Mouse (Mus musculus): ENCODE results near the gene Tsnaxip1. TPM values are rescaled to one million over a fixed set of nuclear protein-coding genes. Genes with fewer than 3 reads are reported as not detected.

The Tsnaxip1 gene
- total RNA-seq, 1 experiment from 2014 or later, result not detected

DNA sequence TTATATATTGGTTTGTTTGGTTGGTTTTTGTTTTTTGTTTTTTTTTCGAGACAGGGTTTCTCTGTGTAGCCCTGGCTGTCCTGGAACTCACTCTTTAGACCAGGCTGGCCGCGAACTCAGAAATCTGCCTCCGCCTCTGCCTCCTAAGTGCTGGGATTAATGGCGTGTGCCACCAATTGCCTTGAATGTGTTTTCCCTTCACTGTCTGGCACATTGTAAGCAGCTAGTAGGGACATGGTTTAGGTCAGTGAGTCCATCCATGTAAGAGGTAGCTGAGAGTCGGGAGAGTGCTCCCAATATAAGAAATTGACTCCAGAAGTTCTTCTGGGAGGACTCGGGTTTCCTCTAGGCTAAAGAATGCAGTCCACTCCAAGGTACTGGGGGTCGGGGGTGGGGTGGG, 26.8 kb downstream of the Tsnaxip1 start:
- no peak for ATAC-seq (replicated peaks in 1 of 2; ENCODE audit: insufficient read depth in 1 of 2, low FRiP score in 2 of 2, low TSS enrichment in 1 of 2, low read depth in 1 of 2, poor library complexity in 2 of 2, severe bottlenecking in 2 of 2)

- peak; percentile 77 to 84 for ATAC-seq (replicated peaks in 1 of 2; ENCODE audit: insufficient read depth in 1 of 2, low FRiP score in 2 of 2, low TSS enrichment in 1 of 2, low read depth in 1 of 2, poor library complexity in 2 of 2, severe bottlenecking in 2 of 2)
Measured at GRCm38 (mm10) chr8:105854715-105855216, 27.2 kb downstream of the Tsnaxip1 start, which contains the start of gene Thap11. TSS of gene Thap11 (plus strand) at chr8:105855132.

DNA sequence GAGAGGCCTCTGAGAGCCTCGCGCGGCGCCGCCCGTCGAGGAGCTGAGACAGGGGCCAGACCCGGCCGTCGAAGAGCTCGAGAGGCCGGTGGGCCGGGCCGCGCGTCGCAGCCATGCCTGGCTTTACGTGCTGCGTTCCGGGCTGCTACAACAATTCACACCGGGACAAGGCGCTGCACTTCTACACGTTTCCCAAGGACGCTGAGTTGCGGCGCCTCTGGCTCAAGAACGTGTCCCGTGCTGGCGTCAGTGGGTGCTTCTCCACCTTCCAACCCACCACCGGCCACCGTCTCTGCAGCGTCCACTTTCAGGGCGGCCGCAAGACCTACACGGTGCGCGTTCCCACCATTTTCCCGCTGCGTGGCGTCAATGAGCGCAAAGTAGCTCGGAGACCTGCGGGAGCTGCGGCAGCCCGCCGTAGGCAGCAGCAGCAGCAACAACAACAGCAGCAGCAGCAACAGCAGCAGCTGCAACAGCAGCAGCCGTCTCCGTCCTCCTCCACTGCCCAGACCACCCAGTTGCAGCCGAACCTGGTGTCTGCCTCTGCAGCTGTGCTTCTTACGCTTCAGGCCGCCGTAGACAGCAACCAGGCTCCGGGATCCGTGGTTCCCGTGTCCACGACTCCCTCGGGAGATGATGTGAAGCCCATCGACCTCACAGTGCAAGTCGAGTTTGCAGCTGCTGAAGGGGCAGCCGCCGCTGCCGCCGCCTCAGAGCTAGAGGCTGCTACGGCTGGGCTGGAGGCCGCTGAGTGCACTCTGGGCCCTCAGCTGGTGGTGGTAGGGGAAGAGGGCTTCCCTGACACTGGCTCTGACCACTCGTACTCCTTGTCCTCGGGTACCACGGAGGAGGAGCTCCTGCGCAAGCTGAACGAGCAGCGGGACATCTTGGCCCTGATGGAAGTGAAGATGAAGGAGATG, 28.0 kb downstream of the Tsnaxip1 start:
- no peak for ATAC-seq (replicated peaks in 1 of 2; ENCODE audit: insufficient read depth in 1 of 2, low FRiP score in 2 of 2, low TSS enrichment in 1 of 2, low read depth in 1 of 2, poor library complexity in 2 of 2, severe bottlenecking in 2 of 2)

GRCm38 (mm10) chr8:105856168-105856835, 28.8 kb downstream of the Tsnaxip1 start:
- ATAC-seq (replicated peaks in 1 of 2; ENCODE audit: insufficient read depth in 1 of 2, low FRiP score in 2 of 2, low TSS enrichment in 1 of 2, low read depth in 1 of 2, poor library complexity in 2 of 2, severe bottlenecking in 2 of 2), result no peak

DNA sequence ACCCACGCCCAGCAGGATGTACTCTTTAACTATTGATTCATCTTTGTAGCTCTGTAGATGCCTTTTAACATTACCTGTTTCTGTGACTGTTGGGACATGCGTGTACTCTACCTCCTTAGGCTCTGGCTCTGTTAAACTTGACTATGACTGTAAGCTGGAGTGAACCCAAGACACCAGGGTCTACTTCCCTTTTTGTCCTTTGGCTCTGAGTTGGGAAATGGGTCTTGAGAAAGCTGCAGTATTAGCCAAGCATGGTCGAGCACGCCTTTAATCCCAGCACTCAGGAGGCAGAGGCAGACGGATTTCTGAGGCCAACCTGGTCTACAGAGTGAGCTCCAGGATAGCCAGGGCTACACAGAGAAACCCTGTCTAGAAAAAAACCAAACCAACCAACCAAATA, 31.0 kb downstream of the Tsnaxip1 start:
- ATAC-seq (replicated peaks in 1 of 2; ENCODE audit: insufficient read depth in 1 of 2, low FRiP score in 2 of 2, low TSS enrichment in 1 of 2, low read depth in 1 of 2, poor library complexity in 2 of 2, severe bottlenecking in 2 of 2), result no peak; a peak in 1 of 4 replicates

GRCm38 (mm10) chr8:105859314-105859713, 31.8 kb downstream of the Tsnaxip1 start:
- ATAC-seq (replicated peaks in 1 of 2; ENCODE audit: insufficient read depth in 1 of 2, low FRiP score in 2 of 2, low TSS enrichment in 1 of 2, low read depth in 1 of 2, poor library complexity in 2 of 2, severe bottlenecking in 2 of 2), result no peak

GRCm38 (mm10) chr8:105860143-105860981, 32.8 kb downstream of the Tsnaxip1 start, which contains the start of gene Nutf2:
TSS of gene Nutf2 (plus strand) at chr8:105860580.
- ATAC-seq (replicated peaks in 1 of 2; ENCODE audit: insufficient read depth in 1 of 2, low FRiP score in 2 of 2, low TSS enrichment in 1 of 2, low read depth in 1 of 2, poor library complexity in 2 of 2, severe bottlenecking in 2 of 2), result peak; percentile 95 to 97

GRCm38 (mm10) chr8:105861951-105862350, 34.4 kb downstream of the Tsnaxip1 start:
- ATAC-seq (replicated peaks in 1 of 2; ENCODE audit: insufficient read depth in 1 of 2, low FRiP score in 2 of 2, low TSS enrichment in 1 of 2, low read depth in 1 of 2, poor library complexity in 2 of 2, severe bottlenecking in 2 of 2), result no peak

GRCm38 (mm10) chr8:105866364-105867029, 39.0 kb downstream of the Tsnaxip1 start:
- ATAC-seq (replicated peaks in 1 of 2; ENCODE audit: insufficient read depth in 1 of 2, low FRiP score in 2 of 2, low TSS enrichment in 1 of 2, low read depth in 1 of 2, poor library complexity in 2 of 2, severe bottlenecking in 2 of 2), result no peak

DNA sequence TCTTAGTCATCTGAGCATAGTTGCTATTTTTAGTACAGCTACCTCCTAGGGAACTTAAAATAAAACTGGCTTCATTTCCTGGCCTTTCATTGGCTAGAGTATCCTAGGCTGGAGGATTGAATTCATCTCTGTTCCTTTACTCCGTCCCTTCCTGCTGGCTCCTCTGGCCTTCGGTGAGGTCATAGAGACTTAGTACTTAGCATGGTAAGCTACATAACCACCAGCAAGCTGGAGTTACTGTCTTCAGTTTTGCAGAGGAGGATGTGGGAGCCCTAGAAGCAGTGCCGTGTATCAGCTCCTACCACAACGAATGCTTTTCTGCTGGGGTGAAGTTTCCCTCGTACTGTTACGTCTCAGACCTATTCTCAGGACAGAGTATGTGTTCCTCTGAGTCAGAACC, 46.8 kb downstream of the Tsnaxip1 start:
- no peak for ATAC-seq (replicated peaks in 1 of 2; ENCODE audit: insufficient read depth in 1 of 2, low FRiP score in 2 of 2, low TSS enrichment in 1 of 2, low read depth in 1 of 2, poor library complexity in 2 of 2, severe bottlenecking in 2 of 2)

DNA sequence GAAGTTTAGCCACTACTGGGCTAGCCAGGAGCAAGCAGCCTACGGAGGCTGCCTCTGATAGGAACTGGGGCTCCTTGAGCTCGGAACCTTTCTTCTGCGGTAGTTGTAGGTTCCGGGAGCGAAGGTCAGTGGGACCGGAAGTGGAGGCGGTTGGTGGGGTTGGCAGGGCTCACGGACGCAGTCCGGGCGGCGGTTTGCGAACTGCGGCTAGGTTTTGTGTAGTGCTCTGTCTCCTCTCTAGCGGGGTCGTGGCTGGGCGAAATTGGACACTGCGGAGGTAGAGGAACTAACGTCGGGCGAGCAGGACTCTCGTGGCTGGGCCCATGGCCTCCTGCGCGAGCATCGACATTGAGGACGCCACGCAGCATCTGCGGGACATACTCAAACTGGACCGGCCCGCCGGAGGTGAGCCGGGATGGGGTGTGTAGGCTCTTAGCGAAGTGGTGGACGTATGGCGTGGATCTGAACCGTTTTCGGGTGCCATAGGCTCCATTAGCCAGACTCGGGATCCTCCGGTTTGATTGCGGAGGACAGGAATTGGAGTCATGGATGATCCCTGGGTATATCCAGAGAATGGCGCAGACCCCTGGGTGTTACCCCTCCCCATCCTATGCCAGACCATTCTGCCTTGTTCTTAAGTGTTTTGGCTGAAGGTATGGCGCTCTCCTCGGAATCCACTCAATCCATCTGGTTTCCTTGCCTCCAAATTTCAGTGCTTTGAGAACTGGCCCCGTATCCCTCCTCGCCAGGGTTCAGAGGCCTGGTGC, 53.4 kb downstream of the Tsnaxip1 start, which contains the start of gene Edc4:
Gene Edc4 (plus strand): TSS at position 128 of the 767 bp plus-strand sequence.
- peak; percentile 79 to 94 for ATAC-seq (replicated peaks in 1 of 2; ENCODE audit: insufficient read depth in 1 of 2, low FRiP score in 2 of 2, low TSS enrichment in 1 of 2, low read depth in 1 of 2, poor library complexity in 2 of 2, severe bottlenecking in 2 of 2)

- ATAC-seq (replicated peaks in 1 of 2; ENCODE audit: insufficient read depth in 1 of 2, low FRiP score in 2 of 2, low TSS enrichment in 1 of 2, low read depth in 1 of 2, poor library complexity in 2 of 2, severe bottlenecking in 2 of 2), result no peak
Measured at GRCm38 (mm10) chr8:105889756-105890465, 62.4 kb downstream of the Tsnaxip1 start.

DNA sequence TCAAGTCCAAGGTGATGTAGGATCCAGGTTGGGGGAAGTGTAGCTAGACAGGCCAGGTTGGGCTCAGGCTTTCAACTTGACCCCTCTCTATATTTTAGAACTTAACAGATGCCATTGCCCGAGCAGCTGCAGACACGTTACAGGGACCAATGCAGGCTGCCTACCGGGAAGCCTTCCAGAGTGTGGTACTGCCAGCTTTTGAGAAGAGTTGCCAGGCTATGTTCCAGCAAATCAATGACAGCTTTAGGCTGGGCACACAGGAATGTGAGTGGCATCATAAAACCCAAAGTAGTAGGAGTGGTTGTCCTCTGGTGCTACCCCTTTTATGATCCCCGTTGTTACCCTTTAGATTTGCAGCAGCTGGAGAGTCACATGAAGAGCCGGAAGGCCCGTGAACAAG, 63.3 kb downstream of the Tsnaxip1 start:
- no peak for ATAC-seq (replicated peaks in 1 of 2; ENCODE audit: insufficient read depth in 1 of 2, low FRiP score in 2 of 2, low TSS enrichment in 1 of 2, low read depth in 1 of 2, poor library complexity in 2 of 2, severe bottlenecking in 2 of 2)

DNA sequence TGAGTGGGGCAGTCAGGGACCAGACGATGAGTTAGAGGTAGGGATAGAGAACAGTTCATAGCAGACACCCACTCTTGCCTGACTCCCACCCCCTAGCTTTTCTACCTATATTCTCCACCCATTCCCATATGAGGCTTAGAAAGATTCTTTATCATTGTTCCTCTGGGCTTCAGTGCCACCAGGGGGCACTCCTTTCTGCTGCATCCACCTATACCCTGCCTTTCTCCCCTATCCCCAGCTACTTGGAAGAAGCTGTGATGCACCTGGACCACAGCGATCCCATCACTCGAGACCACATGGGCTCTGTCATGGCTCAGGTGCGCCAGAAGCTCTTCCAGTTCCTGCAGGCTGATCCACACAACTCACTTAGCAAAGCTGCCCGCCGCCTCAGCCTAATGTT, 64.9 kb downstream of the Tsnaxip1 start:
- ATAC-seq (replicated peaks in 1 of 2; ENCODE audit: insufficient read depth in 1 of 2, low FRiP score in 2 of 2, low TSS enrichment in 1 of 2, low read depth in 1 of 2, poor library complexity in 2 of 2, severe bottlenecking in 2 of 2), result no peak; a peak in 1 of 4 replicates

GRCm38 (mm10) chr8:105893339-105893738, 65.8 kb downstream of the Tsnaxip1 start, which contains the start of gene Nrn1l:
TSS of gene Nrn1l (plus strand) at chr8:105893567.
- ATAC-seq (replicated peaks in 1 of 2; ENCODE audit: insufficient read depth in 1 of 2, low FRiP score in 2 of 2, low TSS enrichment in 1 of 2, low read depth in 1 of 2, poor library complexity in 2 of 2, severe bottlenecking in 2 of 2), result peak; percentile 43 to 46; a peak in 2 of 4 replicates

Measured in hematopoietic stem cell, adult 5-6 weeks (primary cell).